Mouse (Mus musculus) megakaryocyte-erythroid progenitor cell, adult 5-6 weeks (primary cell): ENCODE measurements around the gene Usp3. TPM values are rescaled to one million over a fixed set of nuclear protein-coding genes. Genes with fewer than 3 reads are reported as not detected.

Source experiments
- ATAC-seq: replicated peaks from 2 replicates; pipeline ENCODE4 v1.8.0; 2016; ENCODE audit warnings: mild to moderate bottlenecking, inconsistent platforms; ENCODE audit not compliant: severe bottlenecking, poor library complexity, low FRiP score, low TSS enrichment
- total RNA-seq, 2 experiments: library from RNA; stranded (forward) in 1 of 2; stranded (reverse) in 1 of 2; fragments of 200-1000, 215-1000 nt in 1 of 2; fragments of >200 nt in 1 of 2; fragmentation: Nextera tagmentation in 1 of 2; gene quantifications; 2 replicates each; pipeline ENCODE4 v1.2.3; 2014 to 2017

Usp3 gene
- total RNA-seq, 2 experiments from 2014 or later: 29.6 to 39.0 TPM

- ATAC-seq: no peak
These were observed 13.2 kb upstream of the Usp3 start for GRCm38 (mm10) chr9:66605876-66606750.

- no peak for ATAC-seq
These were observed 11.6 kb upstream of the Usp3 start for GRCm38 (mm10) chr9:66604349-66605206.

- ATAC-seq: no peak
These were observed 11.0 kb upstream of the Usp3 start for GRCm38 (mm10) chr9:66603907-66604306.

- no peak for ATAC-seq
These were observed 8.1 kb upstream of the Usp3 start for GRCm38 (mm10) chr9:66601006-66601405.

- no peak for ATAC-seq
These were observed 7.6 kb upstream of the Usp3 start for GRCm38 (mm10) chr9:66600551-66600950.

- ATAC-seq: peak; percentile 59
These were observed 6.6 kb upstream of the Usp3 start for GRCm38 (mm10) chr9:66599577-66599976.

GRCm38 (mm10) chr9:66598636-66599035, 5.7 kb upstream of the Usp3 start:
- ATAC-seq: no peak

- ATAC-seq: no peak
These were observed 4.7 kb upstream of the Usp3 start for GRCm38 (mm10) chr9:66597480-66598215.

GRCm38 (mm10) chr9:66597076-66597475, 4.1 kb upstream of the Usp3 start:
- ATAC-seq: no peak

- no peak for ATAC-seq
These were observed 3.1 kb upstream of the Usp3 start for GRCm38 (mm10) chr9:66595722-66596675.

- ATAC-seq: no peak
These were observed 1.1 kb upstream of the Usp3 start for GRCm38 (mm10) chr9:66594061-66594460.

- no peak for ATAC-seq
These were observed 649 bp upstream of the Usp3 start for GRCm38 (mm10) chr9:66593613-66593969.

- ATAC-seq: no peak
These were observed 894 bp downstream of the Usp3 start for GRCm38 (mm10) chr9:66591851-66592645.

- no peak for ATAC-seq
These were observed 2.9 kb downstream of the Usp3 start for GRCm38 (mm10) chr9:66590051-66590450.

GRCm38 (mm10) chr9:66587016-66587415, 5.9 kb downstream of the Usp3 start:
- no peak for ATAC-seq

GRCm38 (mm10) chr9:66586533-66586932, 6.4 kb downstream of the Usp3 start:
- ATAC-seq: 0 out of 2 replicates have a peak, but pooled peaks have one; percentile 41

GRCm38 (mm10) chr9:66585191-66585590, 7.8 kb downstream of the Usp3 start:
- ATAC-seq: no peak

- ATAC-seq: no peak
These were observed 8.8 kb downstream of the Usp3 start for GRCm38 (mm10) chr9:66584176-66584575.
